Mouse (Mus musculus) forebrain, postnatal 0 days (tissue): Measurements from ENCODE around the gene Nat8f6. TPM values are rescaled to one million over a fixed set of nuclear protein-coding genes. Genes with fewer than 3 reads are reported as not detected.
A peak's percentile ranks its signal among the peaks of the same experiment; 100 is the strongest.
"Not testable (repeated sequence)": the region's sequence is repeated elsewhere in the genome, so short reads cannot be mapped to it uniquely, and the experiment has no call there.

ENCODE experiments used
- ATAC-seq: fragments of 200-750 bp; cut with Nextera tagmentation; 2 replicates; pipeline ENCODE4 v1.8.0; 2017; ENCODE audit warnings: mild to moderate bottlenecking, moderate library complexity
- DNase-seq: peaks from one replicate; pipeline ENCODE4 v3.0.0-alpha.2; 2015
- H3K27ac ChIP-seq: fragments of 300-500 bp; sonication (generic); 2 replicates; pipeline ENCODE4 v1.5.1; 2014; ENCODE audit warnings: low read depth, mild to moderate bottlenecking, antibody characterized with exemption, low read length, moderate library complexity, mixed read lengths
- H3K27me3 ChIP-seq: fragments of 300-500 bp; sonication (generic); 2 replicates; pipeline ENCODE4 v1.6.1; 2014; ENCODE audit warnings: mild to moderate bottlenecking, low read length, mixed read lengths; ENCODE audit not compliant: insufficient read depth
- H3K36me3 ChIP-seq: fragments of 300-500 bp; sonication (generic); 2 replicates; pipeline ENCODE4 v1.6.1; 2014; ENCODE audit warnings: mild to moderate bottlenecking, moderate library complexity; ENCODE audit not compliant: insufficient read depth
- H3K4me1 ChIP-seq: fragments of 300-500 bp; sonication (generic); 2 replicates; pipeline ENCODE4 v1.6.1; 2014; ENCODE audit warnings: antibody characterized with exemption; ENCODE audit not compliant: insufficient read depth
- H3K4me2 ChIP-seq: fragments of 300-500 bp; sonication (generic); 2 replicates; pipeline ENCODE4 v1.6.1; 2014; ENCODE audit warnings: low read depth, mild to moderate bottlenecking, moderate library complexity
- H3K4me3 ChIP-seq: fragments of 300-500 bp; sonication (generic); 2 replicates; pipeline ENCODE4 v1.5.1; 2014; ENCODE audit warnings: low read depth, low read length, mixed read lengths
- H3K9ac ChIP-seq: fragments of 300-500 bp; sonication (generic); 2 replicates; pipeline ENCODE4 v1.6.1; 2014; ENCODE audit warnings: mild to moderate bottlenecking
- H3K9me3 ChIP-seq: fragments of 300-500 bp; sonication (generic); 2 replicates; pipeline ENCODE4 v1.6.1; 2016; ENCODE audit warnings: low read length
- CTCF ChIP-seq: sonication (generic); IDR thresholded peaks from 2 replicates; pipeline ENCODE4 v1.5.1; 2016; ENCODE audit warnings: antibody characterized with exemption, control low read depth, low read depth
- WGBS: fragments of 180-500 bp; shearing (Covaris S2); extraction: QIAGEN DNeasy Blood & Tissue Kit; methylation state at CpG from one replicate; pipeline ENCODE4 v1.1.7; 2014; 5-methylcytosine and 5-hydroxymethylcytosine counted together
- polyA plus RNA-seq: library from polyadenylated mRNA; unstranded; fragments of >200 nt; fragmentation: Nextera tagmentation; extraction: Ambion mirVana; gene quantifications from 2 replicates; pipeline ENCODE4 v1.2.1, GENCODE M21; 2015
- total RNA-seq: library from RNA; depleted of rRNA; stranded (reverse); fragments of >200 nt; gene quantifications from 2 replicates; pipeline ENCODE4 v1.2.3, GENCODE M21; 2014; rRNA removed

The Nat8f6 gene
- total RNA-seq: not detected in 2 replicates
- polyA plus RNA-seq: not detected in 2 replicates

GRCm38 (mm10) chr6:85820837-85821236 is at the start of gene Nat8f6, which contains the start of gene Nat8f5:
Nat8f6 (minus strand) TSS chr6:85820954.
Nat8f5 (minus strand) TSS chr6:85820972.
- 89% methylated on average over 5 of the region's 5 CpGs for WGBS
- no peaks in the 10 kb centered on the region for H3K27me3 ChIP-seq
- H3K27ac ChIP-seq: no peak within 1 kb of the TSS
- H3K4me2 ChIP-seq: no peak within 1 kb of the TSS
- no peaks in the 10 kb centered on the region for H3K4me1 ChIP-seq
- no peak for TF ChIP-seq CTCF
- no peaks in the 10 kb centered on the region for H3K36me3 ChIP-seq
- DNase-seq (no peak), ATAC-seq (no peak)
- H3K9me3 ChIP-seq: no peaks in the 10 kb centered on the region
- H3K4me3 ChIP-seq: no peak within 1 kb of the TSS
- H3K9ac ChIP-seq: no peak within 1 kb of the TSS

DNA sequence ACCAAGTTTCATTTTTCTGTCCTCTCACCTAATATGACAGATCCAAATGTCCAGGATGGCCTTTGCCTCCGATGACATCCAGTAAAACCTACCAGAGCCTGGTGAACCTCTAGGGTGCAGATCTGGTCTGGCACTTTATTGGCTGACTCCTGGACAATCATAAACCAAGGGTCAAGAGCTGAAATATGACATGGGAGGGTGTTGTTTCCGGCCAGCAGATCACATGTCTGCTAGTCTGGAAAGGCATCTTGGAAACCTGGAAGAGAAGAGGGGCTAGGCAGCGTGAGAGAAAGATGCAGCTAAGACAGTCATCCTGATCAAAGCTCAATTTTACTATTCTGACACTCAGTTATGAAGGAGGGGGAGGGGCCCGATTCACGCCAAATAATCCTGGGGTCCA is 48.3 kb upstream of the Nat8f6 start, which contains the start of gene Nat8f2:
TSS of gene Nat8f2 (minus strand) at position 153 of the 400 bp plus-strand sequence.
- not testable (repeated sequence) for H3K9ac ChIP-seq, ATAC-seq, DNase-seq, H3K4me3 ChIP-seq, H3K9me3 ChIP-seq, H3K27ac ChIP-seq, H3K4me2 ChIP-seq, H3K36me3 ChIP-seq, H3K4me1 ChIP-seq, H3K27me3 ChIP-seq
- WGBS: 88% methylated on average over 5 of the region's 5 CpGs

GRCm38 (mm10) chr6:85867726-85868690 is 47.3 kb upstream of the Nat8f6 start:
- no peak overlapping the region for H3K4me2 ChIP-seq

GRCm38 (mm10) chr6:85866995-85867394 is 46.2 kb upstream of the Nat8f6 start:
- H3K36me3 ChIP-seq, ATAC-seq, DNase-seq, H3K4me3 ChIP-seq, H3K9ac ChIP-seq, H3K4me2 ChIP-seq, H3K27ac ChIP-seq, H3K9me3 ChIP-seq, H3K4me1 ChIP-seq, H3K27me3 ChIP-seq: not testable (repeated sequence)
- 58% methylated on average over 1 of the region's 1 CpGs for WGBS

More at GRCm38 (mm10) chr6:85867726-85868690, 47.3 kb upstream of the Nat8f6 start:
- Histone ChIP-seq H3K27ac (no peak overlapping the region), H3K27me3 (no peaks in the 10 kb centered on the region), H3K36me3 (no peaks in the 10 kb centered on the region), H3K9me3 (no peaks in the 10 kb centered on the region), H3K9ac (no peak overlapping the region), H3K4me1 (no peaks in the 10 kb centered on the region), H3K4me3 (no peak overlapping the region)
- DNase-seq (no peak), ATAC-seq (no peak)
- no peak for TF ChIP-seq CTCF
- WGBS: 88% methylated on average over 8 of the region's 8 CpGs

- H3K9ac ChIP-seq, H3K27ac ChIP-seq, H3K4me3 ChIP-seq, DNase-seq, H3K4me2 ChIP-seq, ATAC-seq, H3K4me1 ChIP-seq, H3K27me3 ChIP-seq, H3K36me3 ChIP-seq, H3K9me3 ChIP-seq: not testable (repeated sequence)
- 79% methylated on average over 3 of the region's 3 CpGs for WGBS
These were observed 45.4 kb upstream of the Nat8f6 start for GRCm38 (mm10) chr6:85866166-85866565.

DNA sequence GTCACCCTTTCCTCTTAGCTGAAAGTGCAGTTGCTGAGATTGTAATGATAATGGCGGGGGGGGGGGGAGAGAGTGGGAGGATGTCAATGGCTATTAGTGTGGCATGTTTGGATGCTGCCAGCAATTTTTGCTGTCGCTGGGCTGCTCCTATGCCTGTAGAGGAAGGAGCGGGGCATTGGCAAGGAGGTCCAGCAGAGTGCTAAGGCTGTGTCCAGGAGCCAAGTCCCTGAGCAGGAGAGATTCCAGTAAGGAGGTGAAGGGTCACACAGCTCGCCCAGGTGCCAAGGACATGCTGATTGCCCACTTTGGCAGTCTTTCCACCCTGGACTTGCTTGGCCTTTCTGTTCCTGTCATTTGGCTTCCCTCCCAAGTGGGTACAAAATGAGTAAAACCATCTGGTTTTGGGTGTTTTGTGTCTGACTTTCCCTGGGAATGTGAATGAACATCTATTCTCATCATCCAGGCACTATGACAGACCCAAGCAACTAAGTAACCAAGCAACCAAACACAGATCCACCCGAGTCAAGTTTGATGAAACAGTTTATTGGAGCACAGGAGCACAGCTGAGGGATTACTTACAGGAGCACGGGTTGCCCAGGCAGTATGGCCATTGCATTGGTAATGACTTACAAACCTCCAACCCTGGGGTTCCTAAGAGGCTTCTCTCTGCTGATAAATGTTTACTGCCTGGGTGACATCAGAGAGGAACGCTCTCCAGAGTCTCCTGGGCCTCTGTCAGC is 44.3 kb upstream of the Nat8f6 start:
- H3K9ac ChIP-seq, H3K4me2 ChIP-seq, H3K4me3 ChIP-seq, H3K27ac ChIP-seq, H3K4me1 ChIP-seq, DNase-seq, H3K27me3 ChIP-seq, H3K36me3 ChIP-seq, H3K9me3 ChIP-seq: not testable (repeated sequence)
- WGBS: 69% methylated on average over 6 of the region's 7 CpGs
- ATAC-seq: peak; percentile 29; the same call in 1 of the 2 replicates

DNA sequence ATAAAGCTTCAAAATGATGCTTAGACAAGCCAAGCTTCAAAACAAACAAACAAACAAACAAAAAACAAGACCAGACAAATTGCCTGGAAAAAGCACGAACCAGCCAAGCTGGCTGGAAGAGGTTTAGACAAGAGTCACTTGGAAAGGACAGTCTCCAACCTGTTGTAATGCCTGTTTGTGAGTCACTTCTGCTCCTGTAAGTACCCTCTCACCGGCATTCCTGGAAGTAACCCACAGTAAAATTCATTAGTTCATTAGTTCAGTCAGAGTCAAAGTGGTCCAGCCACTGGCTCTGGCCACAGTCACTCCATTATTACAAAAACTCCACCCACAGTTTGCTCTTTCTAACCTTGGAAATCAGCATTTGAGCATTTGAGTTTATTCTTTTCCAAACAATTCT is 43.1 kb upstream of the Nat8f6 start:
- no peaks in the 10 kb centered on the region for H3K9me3 ChIP-seq
- no peak overlapping the region for H3K4me2 ChIP-seq
- no peak for DNase-seq

More for the DNA sequence above, 43.1 kb upstream of the Nat8f6 start:
- no peak overlapping the region for H3K9ac ChIP-seq
- H3K27me3 ChIP-seq: no peaks in the 10 kb centered on the region
- TF ChIP-seq CTCF: no peak
- no peaks in the 10 kb centered on the region for H3K4me1 ChIP-seq
- ATAC-seq: no peak
- H3K36me3 ChIP-seq: no peaks in the 10 kb centered on the region
- H3K27ac ChIP-seq: no peak overlapping the region
- no peak overlapping the region for H3K4me3 ChIP-seq
- 87% methylated on average over 2 of the region's 2 CpGs for WGBS
